Mouse (Mus musculus): ENCODE results near the gene Ube2m.

- no peak for TF ChIP-seq POLR2A (IDR thresholded peaks at IDR 0.05; ENCODE audit: low read depth, low read length)
- TF ChIP-seq CTCF (IDR thresholded peaks at IDR 0.05; ENCODE audit: borderline replicate concordance, insufficient read depth, low read length): no peak
Measured at GRCm38 (mm10) chr7:12995862-12996261, 42.2 kb downstream of the Ube2m start.

Measured in embryonic fibroblast, embryonic 13.5 days (primary cell).